ENCODE assay signal across 22 mouse cellular contexts in the genomic region with DNA sequence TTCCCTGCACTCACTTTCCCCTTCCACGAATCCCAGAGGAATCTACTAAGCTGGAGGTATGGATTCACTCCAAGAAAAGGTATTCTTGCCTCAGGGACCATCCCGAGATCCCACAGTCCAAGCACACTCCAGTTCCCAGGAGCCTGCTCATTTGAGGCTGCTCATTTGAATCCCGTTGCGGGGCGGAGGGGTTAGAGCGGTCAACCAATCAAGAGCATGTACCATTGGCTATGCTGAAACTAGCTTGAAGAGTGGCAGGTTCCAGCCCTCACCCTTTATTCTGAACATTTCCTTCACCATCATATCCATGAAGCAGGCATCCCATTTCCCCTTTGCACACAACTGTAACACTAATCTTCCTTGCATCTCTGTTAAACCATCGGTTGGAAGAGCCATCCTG.
A peak's percentile ranks its signal among the peaks of the same experiment; 100 is the strongest.
DNase-seq lines count a peak whose midpoint lies in the region; ATAC-seq and TF ChIP-seq lines count a peak whose summit lies in the region.
"Had no signal": no experiment of that assay in that cellular context is flagged by ENCODE, and none has a peak within 500 bp of the region (broad histone marks: within the 10 kb centered on the region; RNA-seq: fewer than 3 reads in every experiment).

No protein-coding gene starts in this region.

- no peak overlapping the region for H3K9ac ChIP-seq in hindbrain, embryonic 12.5 days
- no peak overlapping the region for H3K9ac ChIP-seq in hindbrain, postnatal 0 days (replicated peaks; ENCODE audit: low read length)
- 0 out of 2 replicates have a peak overlapping the region, but pooled peaks have one; percentile 45 for H3K9ac ChIP-seq in neural tube, embryonic 13.5 days
- no peak overlapping the region for H3K9ac ChIP-seq in neural tube, embryonic 15.5 days (replicated peaks)
- H3K9ac ChIP-seq in hindbrain, embryonic 14.5 days, result no peak overlapping the region
- H3K9ac ChIP-seq in midbrain, postnatal 0 days (replicated peaks; ENCODE audit: low read length, poor library complexity, severe bottlenecking), result no peak overlapping the region
- H3K9ac ChIP-seq: forebrain, embryonic 13.5 days; heart, embryonic 12.5 days; liver, postnatal 0 days had no signal

- no peaks in the 10 kb centered on the region; the same call in 1 of the 2 replicates for H3K27me3 ChIP-seq in hindbrain, embryonic 12.5 days
- no peaks in the 10 kb centered on the region for H3K27me3 ChIP-seq in hindbrain, postnatal 0 days (ENCODE audit: insufficient read depth, low read length)
- peaks cover 23% of the 10 kb centered on the region for H3K27me3 ChIP-seq in neural tube, embryonic 13.5 days
- no peaks in the 10 kb centered on the region; the same call in 1 of the 2 replicates for H3K27me3 ChIP-seq in neural tube, embryonic 15.5 days (replicated peaks)
- no peaks in the 10 kb centered on the region for H3K27me3 ChIP-seq in hindbrain, embryonic 14.5 days (ENCODE audit: control insufficient read depth, insufficient read depth, low read length)
- no peaks in the 10 kb centered on the region for H3K27me3 ChIP-seq in midbrain, postnatal 0 days (ENCODE audit: insufficient read depth, low read length)
- H3K27me3 ChIP-seq: forebrain, embryonic 13.5 days; heart, embryonic 12.5 days had no signal

- H3K4me1 ChIP-seq in hindbrain, embryonic 12.5 days, result peaks cover 22% of the 10 kb centered on the region
- no peaks in the 10 kb centered on the region for H3K4me1 ChIP-seq in hindbrain, postnatal 0 days (ENCODE audit: insufficient read depth, low read length)
- peaks cover 19% of the 10 kb centered on the region for H3K4me1 ChIP-seq in neural tube, embryonic 13.5 days (replicated peaks)
- peaks cover 12% of the 10 kb centered on the region for H3K4me1 ChIP-seq in neural tube, embryonic 15.5 days
- H3K4me1 ChIP-seq in hindbrain, embryonic 14.5 days (replicated peaks; ENCODE audit: control insufficient read depth, insufficient read depth, low read length), result peaks cover 4% of the 10 kb centered on the region; the same call in 1 of the 2 replicates
- no peaks in the 10 kb centered on the region for H3K4me1 ChIP-seq in midbrain, postnatal 0 days (ENCODE audit: insufficient read depth, low read length)

- TF ChIP-seq CTCF in hindbrain, postnatal 0 days (IDR thresholded peaks at IDR 0.05; ENCODE audit: low read depth), result no peak
- no peak for TF ChIP-seq CTCF in midbrain, postnatal 0 days (IDR thresholded peaks at IDR 0.05)

- no peaks in the 10 kb centered on the region for H3K9me3 ChIP-seq in hindbrain, embryonic 12.5 days (replicated peaks)
- H3K9me3 ChIP-seq in hindbrain, postnatal 0 days (ENCODE audit: low read length), result no peaks in the 10 kb centered on the region
- H3K9me3 ChIP-seq in neural tube, embryonic 13.5 days, result no peaks in the 10 kb centered on the region
- no peaks in the 10 kb centered on the region for H3K9me3 ChIP-seq in neural tube, embryonic 15.5 days (replicated peaks)
- no peaks in the 10 kb centered on the region for H3K9me3 ChIP-seq in hindbrain, embryonic 14.5 days (ENCODE audit: control insufficient read depth, low read length)
- no peaks in the 10 kb centered on the region for H3K9me3 ChIP-seq in midbrain, postnatal 0 days (ENCODE audit: low read length)
- H3K9me3 ChIP-seq: forebrain, embryonic 13.5 days; heart, embryonic 12.5 days had no signal

- DNase-seq in hindbrain, postnatal 0 days (ENCODE audit: low spot score), result no peak
- no peak for DNase-seq in hindbrain, embryonic 14.5 days (ENCODE audit: low spot score)
- no peak for DNase-seq in midbrain, postnatal 0 days (ENCODE audit: low spot score)
- no peak for DNase-seq in heart, postnatal 25 days (ENCODE audit: low spot score)
- DNase-seq: adrenal gland, postnatal 36 days; cerebellum, adult 11-12 months; gastrocnemius, postnatal 10 days; heart, adult 11 months; heart, postnatal 14 days; kidney, adult 11 months; kidney, postnatal 10 days; liver, postnatal 0 days; lung, postnatal 10 days; right cerebral cortex, postnatal 4 days; thymus, postnatal 4 days had no signal

- no peak for ATAC-seq in hindbrain, embryonic 12.5 days (ENCODE audit: low FRiP score)
- no peak for ATAC-seq in hindbrain, postnatal 0 days
- no peak for ATAC-seq in neural tube, embryonic 13.5 days (ENCODE audit: low read depth)
- no peak for ATAC-seq in neural tube, embryonic 15.5 days (ENCODE audit: low FRiP score)
- no peak for ATAC-seq in hindbrain, embryonic 14.5 days (ENCODE audit: low FRiP score)
- no peak for ATAC-seq in midbrain, postnatal 0 days (ENCODE audit: low FRiP score)
- ATAC-seq: forebrain, embryonic 13.5 days; liver, postnatal 0 days had no signal

- no peak overlapping the region for H3K4me3 ChIP-seq in hindbrain, embryonic 12.5 days
- no peak overlapping the region for H3K4me3 ChIP-seq in hindbrain, postnatal 0 days (ENCODE audit: low read length)
- no peak overlapping the region for H3K4me3 ChIP-seq in neural tube, embryonic 13.5 days
- H3K4me3 ChIP-seq in neural tube, embryonic 15.5 days (replicated peaks), result no peak overlapping the region
- no peak overlapping the region for H3K4me3 ChIP-seq in hindbrain, embryonic 14.5 days (replicated peaks; ENCODE audit: low read length)
- no peak overlapping the region for H3K4me3 ChIP-seq in midbrain, postnatal 0 days (ENCODE audit: low read depth, low read length)
- H3K4me3 ChIP-seq: erythroblast, embryonic 14.5 days; forebrain, embryonic 13.5 days; heart, embryonic 12.5 days; layer of hippocampus, adult 2 months had no signal

- intact Hi-C loops in heart, postnatal 25 days (cut with DNase I), result no loop called here

- H3K27ac ChIP-seq in hindbrain, embryonic 12.5 days, result peak overlapping the region; percentile 35; the same call in 1 of the 2 replicates
- no peak overlapping the region for H3K27ac ChIP-seq in hindbrain, postnatal 0 days
- H3K27ac ChIP-seq in neural tube, embryonic 13.5 days (replicated peaks), result no peak overlapping the region
- H3K27ac ChIP-seq in neural tube, embryonic 15.5 days (replicated peaks), result no peak overlapping the region
- no peak overlapping the region for H3K27ac ChIP-seq in hindbrain, embryonic 14.5 days
- H3K27ac ChIP-seq in midbrain, postnatal 0 days (ENCODE audit: low read depth, low read length), result no peak overlapping the region
- H3K27ac ChIP-seq: forebrain, embryonic 13.5 days; layer of hippocampus, adult 2 months had no signal

- peak overlapping the region; percentile 33 for H3K4me2 ChIP-seq in hindbrain, embryonic 12.5 days (replicated peaks)
- no peak overlapping the region for H3K4me2 ChIP-seq in hindbrain, postnatal 0 days (ENCODE audit: low read depth, low read length)
- H3K4me2 ChIP-seq in neural tube, embryonic 13.5 days, result no peak overlapping the region
- H3K4me2 ChIP-seq in neural tube, embryonic 15.5 days, result no peak overlapping the region
- peak overlapping the region; percentile 28; the same call in 1 of the 2 replicates for H3K4me2 ChIP-seq in hindbrain, embryonic 14.5 days (replicated peaks)
- H3K4me2 ChIP-seq in midbrain, postnatal 0 days (ENCODE audit: low read depth, low read length, poor library complexity, severe bottlenecking), result peak overlapping the region; percentile 27; the same call in 1 of the 2 replicates
- H3K4me2 ChIP-seq: forebrain, embryonic 13.5 days; heart, embryonic 12.5 days had no signal

- 61% methylated on average over 7 of the region's 7 CpGs for WGBS in hindbrain, embryonic 12.5 days
- 50% methylated on average over 7 of the region's 7 CpGs for WGBS in hindbrain, postnatal 0 days
- WGBS in neural tube, embryonic 13.5 days, result 61% methylated on average over 7 of the region's 7 CpGs
- WGBS in neural tube, embryonic 15.5 days, result 49% methylated on average over 7 of the region's 7 CpGs
- WGBS in hindbrain, embryonic 14.5 days, result 53% methylated on average over 7 of the region's 7 CpGs
- WGBS in midbrain, postnatal 0 days, result 54% methylated on average over 7 of the region's 7 CpGs

- no peaks in the 10 kb centered on the region for H3K36me3 ChIP-seq in hindbrain, embryonic 12.5 days
- H3K36me3 ChIP-seq in hindbrain, postnatal 0 days (ENCODE audit: insufficient read depth, low read length), result no peaks in the 10 kb centered on the region
- no peaks in the 10 kb centered on the region for H3K36me3 ChIP-seq in neural tube, embryonic 13.5 days
- no peaks in the 10 kb centered on the region for H3K36me3 ChIP-seq in neural tube, embryonic 15.5 days
- no peaks in the 10 kb centered on the region for H3K36me3 ChIP-seq in hindbrain, embryonic 14.5 days (replicated peaks; ENCODE audit: control insufficient read depth, insufficient read depth)
- H3K36me3 ChIP-seq in midbrain, postnatal 0 days (ENCODE audit: insufficient read depth, low read length), result no peaks in the 10 kb centered on the region
- H3K36me3 ChIP-seq: heart, embryonic 12.5 days had no signal

Comparison
In these comparisons a context has a peak if more than half of its experiments do, and no peak if none do; other contexts are left out.
1. H3K4me2 ChIP-seq: peak in hindbrain, embryonic 12.5 days (single experiment), hindbrain, embryonic 14.5 days (single experiment) and midbrain, postnatal 0 days (single experiment); none in hindbrain, postnatal 0 days (single experiment), neural tube, embryonic 13.5 days (single experiment) and neural tube, embryonic 15.5 days (single experiment).